Mouse (Mus musculus) urinary bladder, adult 18-20 months (tissue): ENCODE data around the gene Tspan5.

Experiments used
- DNase-seq, 2 experiments: peaks; one replicate each; pipeline ENCODE4 v3.0.0; 2022; ENCODE audit warnings: low spot score in 2 of 2, mixed read lengths in 2 of 2

Gene Tspan5

DNA sequence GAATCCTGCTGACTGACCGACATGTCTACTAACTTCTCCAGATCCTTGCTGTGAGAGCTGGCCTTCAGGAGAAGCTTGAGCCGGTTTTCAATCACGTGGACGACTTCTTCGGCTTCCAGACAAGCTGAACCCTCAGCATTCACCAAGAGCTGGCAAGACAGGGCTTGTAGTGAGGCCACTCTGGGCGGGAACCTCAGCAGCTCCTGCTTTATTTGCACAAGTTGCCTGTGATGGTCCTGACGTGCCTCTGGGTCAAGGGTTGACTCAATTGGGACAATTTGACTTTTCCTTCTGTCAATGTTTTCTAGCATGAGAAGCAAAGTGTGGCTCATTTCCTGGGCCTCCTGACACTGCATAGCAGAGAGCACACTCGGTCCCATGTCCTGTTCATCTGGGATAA, 194.8 kb downstream of the Tspan5 start:
- DNase-seq = peak; percentile 23 to 49

DNA sequence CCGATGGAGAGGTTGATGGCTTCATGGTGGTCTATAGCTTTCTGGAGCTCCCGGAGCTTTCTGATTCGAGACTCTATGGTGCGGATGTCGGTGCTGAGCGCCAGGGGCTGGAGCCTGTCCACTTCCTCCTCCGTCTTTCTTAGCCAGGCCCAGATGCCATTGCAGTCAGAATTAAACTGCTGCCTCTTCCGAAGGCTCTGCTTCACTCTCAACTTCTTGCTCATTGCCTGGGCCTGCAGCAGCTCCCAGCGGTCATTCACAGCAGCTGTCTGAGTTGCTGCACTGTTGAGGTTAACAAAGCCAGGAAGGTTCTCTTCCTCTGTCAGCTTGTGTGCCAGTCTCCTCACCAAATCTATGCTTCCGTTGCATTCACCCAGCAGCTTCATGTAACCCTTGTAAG, 195.2 kb downstream of the Tspan5 start:
- DNase-seq = no peak

- no peak for DNase-seq
These were observed 199.6 kb downstream of the Tspan5 start for GRCm38 (mm10) chr3:138941604-138942003.

DNA sequence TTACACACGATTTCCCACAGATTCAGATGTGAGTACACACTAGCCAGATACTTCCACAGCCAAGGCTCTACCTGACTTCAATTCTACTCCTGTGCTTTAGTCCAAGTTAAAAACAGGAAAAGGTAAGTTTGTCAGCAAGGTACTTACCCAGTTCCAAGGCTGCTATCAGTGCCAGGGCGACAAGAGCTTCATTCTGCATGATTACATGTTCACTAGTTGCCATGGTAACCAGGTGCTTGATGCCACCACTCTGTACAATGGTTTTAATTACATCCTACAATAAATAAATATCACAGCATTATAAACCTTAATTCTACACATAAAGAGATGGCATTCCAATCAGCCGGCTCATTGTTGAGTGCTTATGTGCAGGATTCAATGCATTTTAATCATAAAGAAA, 203.5 kb downstream of the Tspan5 start:
- no peak for DNase-seq

DNA sequence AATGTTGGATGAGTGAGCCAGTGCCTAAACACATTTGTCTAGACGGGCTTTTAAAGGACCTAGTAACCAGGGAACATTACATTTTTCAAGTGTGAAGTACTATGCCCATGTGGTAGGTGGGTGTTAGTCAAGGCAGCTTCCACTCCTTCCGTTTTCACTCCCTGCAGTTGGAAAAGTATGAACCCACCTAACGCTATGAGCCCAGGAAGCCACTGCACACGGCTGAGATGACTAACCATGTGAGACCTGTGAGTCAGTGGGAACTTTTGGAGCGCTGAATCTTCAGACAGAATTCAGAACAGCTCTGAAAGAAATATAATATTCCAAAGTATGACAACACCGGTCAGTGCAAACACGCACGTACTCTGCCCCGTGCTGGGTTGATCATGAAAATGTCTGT, 207.1 kb downstream of the Tspan5 start:
- no peak for DNase-seq

GRCm38 (mm10) chr3:138955220-138955619, 213.2 kb downstream of the Tspan5 start:
- DNase-seq = no peak
